Mouse (Mus musculus): Measurements from ENCODE around the gene Nid2.

The Nid2 gene

DNA sequence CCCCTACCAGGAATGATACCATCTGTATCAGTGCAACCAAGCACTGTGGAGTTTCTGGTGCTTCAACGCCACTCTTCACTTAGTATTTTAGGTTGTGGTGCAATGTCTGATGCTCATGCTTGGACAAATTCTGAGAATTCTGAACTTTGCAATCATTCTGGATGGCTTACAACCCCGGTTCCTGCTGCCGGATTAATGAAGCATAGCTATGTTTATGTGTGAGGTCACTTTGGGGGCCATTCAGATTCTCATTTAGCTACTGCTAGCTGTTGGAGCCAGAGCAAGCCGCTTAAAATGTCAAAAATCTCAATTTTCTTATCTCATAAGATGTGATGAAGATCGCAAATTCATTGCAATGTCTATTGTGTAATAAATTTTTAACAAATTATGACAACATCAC, 6.2 kb upstream of the Nid2 start:
- DNase-seq (ENCODE audit: low spot score in 2 of 2), result no peak

DNA sequence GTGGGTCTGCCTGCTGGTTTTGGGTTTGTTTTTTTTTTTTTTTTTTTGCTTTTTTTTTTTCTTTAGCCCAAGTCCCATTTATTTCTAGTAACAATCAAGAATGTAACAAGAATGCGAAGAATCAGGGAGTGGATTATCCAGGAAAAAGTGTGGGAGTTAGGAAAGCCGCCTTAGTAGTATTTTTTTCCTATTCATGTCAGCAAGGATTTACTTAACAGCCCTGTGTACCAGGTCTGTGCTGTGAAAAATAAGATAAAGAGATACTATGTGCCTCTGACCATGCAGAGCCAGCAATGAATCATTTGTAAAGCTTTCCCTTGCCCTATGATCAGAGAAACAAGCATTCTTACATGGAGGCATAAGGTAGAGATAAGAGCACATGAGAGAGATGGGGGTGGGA, 4.8 kb upstream of the Nid2 start:
- no peak for DNase-seq (ENCODE audit: low spot score in 2 of 2)

DNA sequence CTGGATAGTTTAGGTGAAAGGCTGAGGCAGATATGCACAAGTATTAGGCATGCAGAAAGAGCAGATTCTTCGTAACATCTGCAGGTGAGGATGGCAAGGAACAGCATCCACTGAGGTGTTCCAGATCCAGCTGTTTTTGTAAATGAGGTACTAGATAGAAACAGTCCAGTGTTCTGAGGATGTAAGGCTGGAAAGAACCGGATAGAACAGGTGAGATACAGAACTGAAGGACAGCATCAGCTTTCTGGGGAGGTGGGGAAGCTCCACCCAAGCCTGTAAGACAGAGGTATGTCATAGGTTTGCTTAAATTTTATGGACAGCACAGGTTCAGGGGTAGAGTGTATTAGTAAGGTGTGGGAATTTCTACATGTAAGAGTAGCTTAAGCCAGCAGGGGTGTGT, 4.3 kb upstream of the Nid2 start:
- DNase-seq (ENCODE audit: low spot score in 2 of 2), result no peak

DNA sequence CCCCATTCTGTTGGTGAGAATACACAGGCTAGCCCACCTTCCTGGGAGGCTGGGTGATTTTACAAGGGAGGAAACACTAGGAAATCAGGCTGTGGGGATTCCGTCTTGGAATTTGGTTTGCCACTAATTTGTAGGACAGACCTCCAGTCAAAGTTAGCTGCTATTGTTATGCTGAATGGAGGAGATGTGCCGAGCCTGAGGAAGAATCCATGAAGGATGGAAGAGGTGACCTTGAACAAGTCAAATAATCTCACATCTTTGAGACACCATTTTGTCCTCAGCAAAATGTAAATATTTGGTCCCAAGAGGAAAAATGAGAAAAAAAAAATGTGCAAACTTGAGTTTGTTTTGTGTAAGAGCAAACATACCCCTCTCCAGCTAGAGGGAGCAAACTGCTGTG, 1.3 kb upstream of the Nid2 start:
- no peak for DNase-seq (ENCODE audit: low spot score in 2 of 2)

DNA sequence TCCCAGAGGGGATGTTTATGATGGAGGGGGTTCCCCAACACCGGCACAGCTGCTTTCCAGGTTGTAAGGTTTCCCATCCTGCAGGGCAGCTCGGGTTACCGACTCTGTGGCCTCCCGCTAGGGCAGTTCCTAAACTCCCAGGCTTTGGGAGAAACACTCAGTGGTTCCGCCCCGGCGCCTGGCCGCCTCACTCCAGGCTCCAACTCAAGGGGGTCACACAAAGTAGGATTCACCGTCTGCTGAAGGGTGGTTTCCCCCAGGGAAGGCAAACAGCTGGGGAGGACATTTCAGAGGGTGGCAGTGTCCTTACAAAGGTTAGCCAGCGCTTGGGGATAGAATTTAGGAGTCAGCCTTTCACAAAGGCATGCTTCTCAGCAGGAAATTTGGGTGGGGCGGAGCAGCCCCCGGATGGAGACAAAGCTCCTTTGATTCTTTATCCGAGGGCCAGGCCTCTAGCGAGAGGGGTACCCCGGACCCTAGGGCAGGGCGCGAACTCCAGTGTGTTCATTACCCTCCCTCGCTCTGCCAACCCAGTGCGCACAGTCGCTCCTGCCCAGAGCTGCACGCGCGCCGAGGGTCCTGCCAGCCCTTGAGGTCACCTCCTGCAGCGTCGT, 547 bp upstream of the Nid2 start:
- no peak for DNase-seq (ENCODE audit: low spot score in 2 of 2)

DNA sequence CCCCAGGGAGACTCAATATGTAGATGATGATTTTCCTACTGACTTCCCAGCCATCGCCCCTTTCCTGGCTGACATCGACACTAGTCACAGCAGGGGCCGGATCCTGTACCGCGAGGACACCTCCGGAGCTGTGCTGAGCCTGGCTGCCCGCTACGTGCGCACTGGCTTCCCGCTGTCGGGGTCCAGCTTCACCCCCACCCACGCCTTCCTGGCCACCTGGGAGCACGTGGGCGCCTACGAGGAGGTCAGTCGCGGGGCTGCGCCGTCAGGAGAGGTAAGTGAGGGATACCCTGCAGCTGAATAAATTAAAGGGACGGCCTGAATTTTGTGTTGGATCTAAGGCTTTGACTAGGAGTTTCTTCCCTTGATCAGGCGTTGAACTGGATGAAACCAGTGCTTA, 1.2 kb downstream of the Nid2 start:
- no peak for DNase-seq (ENCODE audit: low spot score in 2 of 2)

DNA sequence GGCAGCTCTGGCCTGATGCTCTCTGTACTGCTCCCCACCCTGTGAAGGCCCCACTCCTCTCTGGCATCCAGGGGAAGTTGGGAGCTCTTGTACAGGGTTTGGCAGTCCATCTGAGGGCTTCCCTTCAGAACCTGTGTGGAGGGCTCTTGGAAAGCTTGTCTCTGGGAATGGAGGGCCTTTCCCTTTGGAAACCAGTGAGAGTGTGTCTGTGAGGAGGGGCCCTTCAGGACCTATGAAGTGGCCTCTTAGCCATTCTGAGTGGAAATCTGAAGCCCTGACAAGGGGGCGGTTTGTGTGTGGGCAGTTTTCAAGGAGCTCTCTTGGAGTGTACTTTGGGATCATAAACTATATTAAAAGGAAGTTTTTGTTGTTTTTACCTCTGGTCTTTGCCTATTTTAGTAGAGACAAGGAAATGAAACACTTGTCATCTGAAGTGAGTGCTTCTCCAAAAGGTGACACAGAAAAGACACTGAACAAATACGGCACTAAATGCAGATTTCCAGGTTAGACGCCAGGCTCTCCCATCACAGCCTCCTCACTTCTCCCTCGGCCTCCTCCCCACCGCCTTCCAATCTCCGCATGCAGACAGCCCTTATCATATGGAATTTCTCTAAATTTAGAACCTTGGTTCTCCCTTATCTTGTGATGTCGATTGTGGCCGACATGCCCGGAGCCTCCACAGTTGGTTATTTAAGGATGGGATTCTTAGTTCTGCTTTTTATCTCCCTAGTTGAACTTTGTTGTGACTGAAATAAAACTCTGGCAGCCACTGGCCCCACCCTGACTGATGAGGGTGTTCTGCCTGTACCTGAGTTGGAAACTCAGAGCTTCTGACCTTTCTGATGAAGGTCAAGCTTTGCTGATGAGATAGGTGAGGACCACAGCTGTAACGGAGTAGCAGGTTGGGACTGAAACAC, 8.5 kb downstream of the Nid2 start:
- no peak for DNase-seq (ENCODE audit: low spot score in 2 of 2)

DNA sequence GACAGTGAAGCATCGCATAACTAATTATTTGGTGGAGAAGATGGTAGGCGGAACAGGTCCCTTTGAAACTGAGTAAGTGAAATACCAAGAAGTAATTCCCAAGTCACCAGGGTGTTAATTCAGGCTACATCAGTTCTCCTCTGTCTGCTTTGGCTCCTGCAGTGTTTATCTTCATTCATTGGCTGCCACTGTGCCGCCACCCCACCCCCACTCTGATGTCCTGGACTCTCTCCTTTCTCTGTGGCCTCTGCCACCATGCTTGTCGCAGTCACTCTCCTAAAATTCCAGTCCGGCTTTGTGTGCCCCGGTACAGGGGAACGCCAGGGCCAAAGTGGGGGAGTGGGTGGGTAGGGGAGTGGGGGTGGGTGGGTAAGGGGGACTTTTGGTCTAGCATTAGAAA, 9.7 kb downstream of the Nid2 start:
- no peak for DNase-seq (ENCODE audit: low spot score in 2 of 2)

DNA sequence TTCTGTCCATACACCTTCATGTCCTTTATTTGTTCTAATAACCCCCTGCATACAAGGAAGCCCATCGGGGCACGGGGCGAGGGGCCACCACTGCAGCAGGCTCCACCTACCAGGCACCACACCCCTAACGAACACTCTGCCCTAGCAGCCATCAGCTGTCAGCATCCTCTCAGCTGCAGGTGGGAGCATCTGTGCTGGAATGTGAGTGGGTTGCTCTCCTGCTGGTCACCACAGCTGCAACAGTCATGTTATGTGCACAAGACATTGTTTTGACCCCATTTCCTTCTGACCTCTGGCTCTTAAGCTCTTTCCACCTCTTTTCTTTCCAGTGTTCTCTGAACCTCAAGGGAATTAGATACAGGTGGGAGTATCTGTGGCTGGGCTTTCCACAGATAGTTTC, 10.9 kb downstream of the Nid2 start:
- no peak for DNase-seq (ENCODE audit: low spot score in 2 of 2)

DNA sequence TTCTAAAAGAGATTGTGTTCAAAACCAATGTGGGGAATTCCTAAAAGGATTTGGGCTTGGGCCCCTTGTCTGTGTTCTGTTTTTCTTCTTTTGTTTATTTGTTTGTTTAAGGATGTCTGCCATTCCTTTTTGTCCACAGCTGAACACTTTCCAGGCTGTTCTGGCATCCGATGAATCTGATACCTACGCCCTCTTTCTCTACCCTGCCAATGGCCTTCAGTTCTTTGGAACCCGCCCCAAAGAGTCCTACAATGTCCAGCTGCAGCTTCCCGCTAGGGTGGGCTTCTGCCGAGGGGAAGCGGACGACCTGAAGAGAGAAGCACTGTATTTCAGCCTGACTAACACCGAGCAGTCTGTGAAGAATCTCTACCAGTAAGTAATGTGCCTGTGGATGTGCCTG, 12.5 kb downstream of the Nid2 start:
- DNase-seq (ENCODE audit: low spot score in 2 of 2), result no peak

DNA sequence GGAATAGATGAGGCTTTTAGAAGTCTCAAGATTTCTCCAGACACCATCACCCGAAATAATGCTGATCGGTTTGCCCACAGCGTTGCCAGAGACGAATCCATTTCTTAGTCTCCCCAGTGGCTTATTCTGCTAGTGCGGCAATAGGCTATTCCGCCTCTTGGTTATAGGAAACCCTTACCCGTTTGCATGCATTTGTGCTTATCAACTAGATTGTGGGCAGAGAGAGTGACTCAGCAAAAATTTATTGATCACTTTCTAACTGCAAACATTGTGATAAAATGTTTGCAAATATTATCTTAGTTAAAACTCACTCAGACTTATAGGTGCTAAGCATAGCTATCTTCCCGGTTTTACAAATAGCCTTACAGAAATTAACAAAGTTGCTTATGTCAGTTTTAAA, 13.3 kb downstream of the Nid2 start:
- DNase-seq (ENCODE audit: low spot score in 2 of 2), result no peak

DNA sequence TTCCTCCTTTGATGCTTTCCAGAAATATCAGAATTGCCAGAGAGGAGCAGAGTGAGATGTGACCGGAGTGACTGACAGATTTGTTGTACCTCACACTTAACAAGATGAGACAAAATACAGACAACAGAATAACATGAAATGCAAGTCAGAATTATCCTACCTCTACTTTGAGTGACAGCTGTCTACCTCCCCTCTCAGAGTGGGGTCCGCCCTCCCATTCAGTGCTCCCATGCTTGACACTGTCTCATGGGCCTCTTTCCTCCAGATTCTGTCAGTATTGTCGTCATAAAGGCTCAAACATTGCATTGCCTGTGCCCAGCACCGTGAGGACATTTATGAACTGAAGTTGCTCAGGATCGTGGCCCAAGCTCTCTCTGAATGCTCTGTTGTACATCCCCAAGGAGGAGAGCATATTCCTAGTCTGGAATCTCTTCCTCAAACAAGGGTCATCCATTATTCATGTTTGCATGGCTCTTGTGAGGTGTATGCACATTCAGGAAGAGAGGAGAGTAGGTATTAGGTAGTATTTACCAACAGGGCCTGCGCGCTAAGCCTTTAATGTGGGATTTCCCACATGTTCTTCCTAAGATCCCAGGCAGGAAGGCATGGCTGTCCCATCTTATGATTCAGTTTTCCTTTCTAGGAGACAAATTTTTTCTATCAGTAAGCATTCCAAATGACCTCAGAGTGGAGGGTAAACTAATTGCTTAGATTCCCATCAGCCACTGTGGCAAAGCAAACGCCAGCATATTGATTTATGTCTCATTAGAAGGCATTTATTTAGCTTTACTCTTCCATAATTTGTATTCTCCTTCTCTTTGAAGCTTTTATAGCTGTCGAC, 14.7 kb downstream of the Nid2 start:
- DNase-seq (ENCODE audit: low spot score in 2 of 2), result no peak

DNA sequence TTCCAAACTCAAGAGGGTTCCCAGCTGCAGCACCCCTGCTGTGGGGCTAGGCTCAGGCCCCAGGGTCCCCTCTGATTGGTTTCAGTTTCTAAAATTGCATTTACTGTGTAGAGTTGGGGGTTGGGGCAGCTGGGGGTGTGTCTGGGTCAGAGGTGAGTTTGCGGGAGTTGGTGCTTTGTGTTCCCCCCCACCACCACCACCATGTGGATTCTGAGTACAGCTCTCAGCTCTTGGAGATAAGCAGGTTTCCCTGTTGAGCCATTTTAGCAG, 15.2 kb downstream of the Nid2 start:
- no peak for DNase-seq (ENCODE audit: low spot score in 2 of 2)

DNA sequence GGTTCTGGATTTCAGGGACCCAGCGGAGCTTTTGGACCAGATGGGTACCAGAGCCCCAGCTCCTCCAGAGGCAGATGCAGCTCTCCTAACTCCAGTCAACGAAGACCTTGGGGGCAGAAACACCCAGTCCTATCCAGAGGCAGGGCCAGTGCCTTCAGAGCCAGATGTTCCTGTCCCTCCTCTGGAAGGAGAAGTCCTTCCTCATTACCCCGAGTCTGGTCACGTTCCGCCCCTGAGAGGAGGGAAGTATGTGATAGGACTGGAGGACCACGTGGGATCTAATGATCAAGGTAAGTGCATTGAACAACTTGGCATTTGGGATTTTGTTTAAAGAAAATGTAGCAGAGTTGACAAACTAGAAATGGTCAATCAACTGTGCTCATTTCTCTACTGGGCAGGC, 17.6 kb downstream of the Nid2 start:
- DNase-seq (ENCODE audit: low spot score in 2 of 2), result no peak

DNA sequence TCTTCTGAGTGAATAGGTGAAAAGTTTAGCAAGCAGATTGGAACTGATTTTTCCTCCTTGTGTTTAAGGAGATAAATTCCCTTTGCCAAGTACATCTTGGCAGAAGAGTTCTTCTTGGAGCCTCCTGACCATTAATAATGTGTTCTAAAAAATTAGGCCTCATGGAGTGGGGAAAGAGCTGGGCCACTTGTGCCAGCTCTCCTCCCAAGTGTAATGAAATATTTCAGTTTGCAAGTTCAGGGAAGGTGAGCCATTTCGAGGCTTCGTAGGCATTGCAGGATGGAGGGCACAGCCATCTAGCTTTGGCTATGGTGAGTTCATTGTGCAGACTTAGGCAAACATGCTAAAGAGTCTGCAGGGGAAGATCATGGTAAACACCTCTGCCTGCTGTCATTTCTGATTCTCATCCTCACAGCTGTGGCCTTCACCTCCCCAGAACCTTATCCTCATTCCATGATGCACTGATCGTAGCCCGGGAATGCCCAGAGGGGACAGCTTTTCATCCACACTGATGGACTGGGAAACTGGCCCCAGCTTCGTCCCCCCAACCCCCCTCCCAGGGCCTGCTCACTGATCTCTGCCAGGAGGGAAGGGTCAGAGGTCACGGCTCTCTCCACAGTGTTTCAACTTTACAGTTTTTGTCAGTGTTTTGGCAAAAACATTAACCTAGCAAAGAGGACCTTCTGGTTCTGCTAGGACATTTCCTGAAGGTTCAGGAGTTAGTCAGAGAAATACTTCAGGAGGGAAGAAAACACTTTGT, 18.6 kb downstream of the Nid2 start:
- DNase-seq (ENCODE audit: low spot score in 2 of 2), result no peak

DNA sequence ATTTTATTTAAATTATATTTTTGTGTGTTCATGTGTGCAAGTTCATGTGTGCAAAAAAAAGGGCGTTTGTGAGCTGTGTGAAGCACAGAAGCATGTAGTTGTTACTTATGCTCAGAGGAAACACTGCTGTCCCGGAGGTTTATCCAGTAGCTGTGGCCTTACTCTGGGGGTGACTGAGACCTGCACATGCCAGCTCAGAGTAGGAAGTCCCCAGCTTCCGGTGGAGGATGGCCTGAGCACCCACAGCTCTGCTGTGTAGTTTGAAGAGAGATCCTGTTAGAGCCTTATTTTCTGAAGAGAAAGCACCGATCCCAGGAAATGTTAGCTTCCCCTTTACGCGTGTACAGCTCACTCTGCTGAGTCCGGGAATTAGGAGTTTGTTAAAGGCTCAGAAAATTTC, 20.1 kb downstream of the Nid2 start:
- DNase-seq (ENCODE audit: low spot score in 2 of 2), result no peak

DNA sequence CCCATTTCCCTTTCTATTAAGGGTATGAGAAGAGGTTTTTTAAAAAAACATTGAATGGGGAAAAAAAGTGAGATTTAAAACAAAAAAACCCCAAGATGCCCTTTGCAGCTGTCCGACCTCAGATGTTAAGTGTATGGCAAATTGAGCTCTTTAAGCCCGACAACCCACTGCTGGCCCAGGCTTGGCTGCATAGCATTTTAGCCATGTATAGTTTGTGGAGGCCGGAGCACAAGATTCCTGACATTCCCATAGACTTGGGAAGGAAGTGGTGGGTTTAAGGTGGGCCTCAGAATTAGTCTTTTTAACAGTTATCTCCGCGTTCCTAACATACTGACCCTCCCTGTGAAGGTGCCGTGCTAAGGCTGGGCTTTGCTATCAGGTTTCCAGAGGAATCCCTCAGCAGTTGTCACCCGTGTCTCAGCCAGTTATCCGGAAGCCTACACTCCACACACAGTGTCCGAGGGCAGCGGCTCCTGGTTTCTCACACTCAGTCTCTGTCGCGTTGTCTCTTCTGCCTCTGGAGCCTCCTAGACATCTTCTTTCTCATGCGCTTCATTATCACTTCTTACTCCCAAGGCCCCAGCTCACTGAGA, 23.1 kb downstream of the Nid2 start:
- DNase-seq (ENCODE audit: low spot score in 2 of 2), result no peak

DNA sequence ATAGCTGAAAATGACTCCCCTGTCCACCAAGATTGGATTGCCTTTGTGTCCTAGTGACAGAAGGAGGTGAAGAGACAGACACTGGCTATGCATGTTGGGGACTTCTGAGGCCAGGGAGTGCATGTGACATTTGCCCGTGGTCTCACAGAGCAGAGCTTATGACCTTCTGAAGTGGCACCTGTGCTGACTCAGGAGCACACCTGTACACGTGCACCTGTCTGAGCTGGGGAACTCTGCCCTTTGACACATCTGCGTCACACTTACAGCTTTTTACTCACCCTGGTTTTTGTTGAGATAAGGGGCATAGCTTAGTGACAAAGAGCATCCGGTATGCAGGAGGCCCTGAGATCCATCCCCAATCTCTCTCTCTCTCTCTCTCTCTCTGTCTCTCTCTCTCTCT, 24.4 kb downstream of the Nid2 start:
- DNase-seq (ENCODE audit: low spot score in 2 of 2), result no peak

DNA sequence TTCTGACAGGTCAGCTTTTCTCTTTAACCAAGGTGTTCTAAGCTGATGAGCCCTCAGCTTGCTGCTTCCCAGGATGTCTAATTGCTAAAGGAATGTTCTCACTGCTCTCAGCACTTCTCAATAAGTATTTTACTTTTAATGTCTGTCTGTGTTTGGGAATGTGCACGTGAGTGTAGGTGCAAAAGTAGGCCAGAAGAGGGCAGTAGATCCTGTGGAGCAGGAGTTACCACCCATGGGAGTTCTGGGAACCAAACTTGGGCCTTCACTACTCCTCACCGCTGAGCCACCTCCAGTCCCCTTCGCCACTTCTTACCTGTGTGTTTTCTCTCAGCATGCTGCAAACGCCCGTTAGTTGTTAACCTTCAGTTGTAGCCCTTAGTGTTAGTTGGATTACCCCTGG, 25.1 kb downstream of the Nid2 start:
- DNase-seq (ENCODE audit: low spot score in 2 of 2), result no peak

DNA sequence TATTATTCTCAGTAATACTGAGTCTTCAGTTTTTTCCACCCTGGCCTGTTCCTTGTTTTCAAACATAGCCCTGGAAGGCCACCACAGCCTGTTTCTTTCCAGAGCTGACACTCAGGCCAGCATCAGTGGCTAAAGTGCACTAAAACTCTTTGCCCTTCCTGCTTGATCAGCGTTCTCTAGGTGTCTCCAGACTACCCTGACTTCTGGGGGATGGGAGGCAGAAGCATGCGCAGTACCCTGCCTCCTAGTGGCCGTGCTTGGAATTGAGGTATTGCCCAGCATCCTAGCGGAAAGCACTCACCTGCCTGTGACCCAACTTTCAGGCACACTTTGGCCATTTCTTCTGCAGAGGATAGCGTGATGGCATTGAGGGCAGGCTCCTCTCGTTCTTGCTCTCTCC, 25.8 kb downstream of the Nid2 start:
- peak in 1 of 2 experiments; percentile 21 for DNase-seq (ENCODE audit: low spot score in 2 of 2)

DNA sequence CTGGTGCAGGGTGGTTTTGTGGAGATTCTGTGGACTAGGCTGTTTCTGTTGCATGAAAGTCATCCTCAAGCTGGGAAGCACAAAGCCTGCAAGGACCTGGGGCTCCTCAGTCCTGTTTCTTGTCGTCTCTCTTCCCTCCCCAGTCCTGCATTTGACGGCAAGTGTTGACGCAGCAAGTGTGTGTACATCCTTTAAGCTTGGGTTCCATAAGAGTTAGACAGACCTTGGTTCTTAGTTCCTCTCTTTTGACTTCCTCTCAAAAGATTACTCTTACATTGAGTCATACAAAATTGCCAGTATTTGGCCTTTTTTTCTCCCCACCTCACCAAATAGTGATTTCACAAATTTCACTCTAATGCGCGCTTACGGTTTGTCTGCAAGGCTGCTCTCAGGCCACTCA, 26.3 kb downstream of the Nid2 start:
- no peak for DNase-seq (ENCODE audit: low spot score in 2 of 2)

DNA sequence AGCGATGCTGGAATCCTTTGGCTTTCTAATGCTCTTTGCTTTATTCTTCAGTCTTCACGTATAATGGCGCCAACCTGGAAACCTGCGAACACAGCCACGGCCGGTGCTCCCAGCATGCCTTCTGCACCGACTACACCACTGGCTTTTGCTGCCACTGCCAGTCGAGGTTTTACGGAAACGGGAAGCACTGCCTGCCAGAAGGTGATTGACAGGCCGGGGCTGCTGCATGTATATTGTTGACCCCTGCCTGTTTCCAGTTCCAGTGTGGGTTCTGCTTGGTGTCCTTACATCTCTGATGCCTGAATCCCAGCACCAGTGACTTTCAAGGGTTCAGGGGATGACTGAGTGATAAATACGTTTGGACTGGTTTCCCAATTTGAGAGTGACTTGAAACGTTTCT, 26.9 kb downstream of the Nid2 start:
- DNase-seq (ENCODE audit: low spot score in 2 of 2), result no peak
